Mouse (Mus musculus): ENCODE results near the gene Anxa2.

DNA sequence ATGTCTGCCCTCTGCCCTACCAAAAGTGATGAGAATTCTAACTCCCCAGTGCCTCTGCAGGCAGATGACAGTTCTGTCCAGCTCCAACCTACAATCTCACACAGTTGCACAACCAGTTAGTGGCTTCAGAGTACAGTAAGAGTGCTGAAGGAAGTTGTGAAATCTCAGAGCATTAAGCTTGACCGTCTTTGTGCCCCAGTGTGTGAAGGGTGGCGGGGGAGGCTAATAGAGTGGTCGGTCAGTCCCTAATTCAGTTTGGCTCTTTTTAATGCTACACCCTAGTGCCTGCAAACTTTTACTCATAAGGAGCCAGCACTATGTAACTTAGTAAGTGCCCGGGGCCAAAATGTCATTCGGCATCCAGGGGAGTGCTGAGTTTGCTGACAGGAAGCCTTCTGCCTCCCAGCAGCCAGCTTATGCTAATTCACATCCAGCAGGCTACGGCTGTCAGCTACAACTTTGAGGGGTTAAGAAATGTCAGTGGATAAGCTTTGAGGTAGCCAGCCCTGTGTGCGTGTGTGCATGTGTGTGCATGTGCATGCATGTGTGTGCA lies 13.5 kb upstream of the Anxa2 start:
- no peak for TF ChIP-seq EP300 (IDR thresholded peaks at IDR 0.05; ENCODE audit: low read depth)
- no peak for TF ChIP-seq CTCF (IDR thresholded peaks at IDR 0.05; ENCODE audit: low read depth)

All from heart, postnatal 0 days (tissue).